Mouse (Mus musculus) layer of hippocampus, adult 2 months (tissue): Measurements from ENCODE around the gene Serpina3i. TPM values are rescaled to one million over a fixed set of nuclear protein-coding genes. Genes with fewer than 3 reads are reported as not detected.
A peak's percentile ranks its signal among the peaks of the same experiment; 100 is the strongest.
"Not testable (repeated sequence)": the region's sequence is repeated elsewhere in the genome, so short reads cannot be mapped to it uniquely, and the experiment has no call there.

ENCODE experiments used
- DNase-seq, 2 experiments: peaks; one replicate each; pipeline ENCODE4 v3.0.0; 2022; ENCODE audit warnings: low spot score in 2 of 2
- H3K27ac ChIP-seq: fragments of 200-600 bp; 2 replicates; pipeline ENCODE4 v1.8.1; 2022
- H3K4me3 ChIP-seq: fragments of 200-600 bp; 2 replicates; pipeline ENCODE4 v1.8.1; 2022; ENCODE audit warnings: mild to moderate bottlenecking
- CTCF ChIP-seq: fragments of 200-600 bp; conservative IDR thresholded peaks from 2 replicates; pipeline ENCODE4 v1.8.1; 2022; ENCODE audit warnings: antibody characterized with exemption, mild to moderate bottlenecking, moderate library complexity
- long read RNA-seq, 2 experiments: library from polyadenylated mRNA; stranded (forward); transcript quantifications; one replicate each; pipeline ENCODE4 v2.0.0; 2021; ENCODE audit warnings: borderline mapping rate in 2 of 2
- total RNA-seq, 2 experiments: library from RNA; stranded (reverse); gene quantifications; 2 replicates each; pipeline ENCODE4 v1.2.3; 2021

Serpina3i gene
- 1 to 10 TPM in 1 of 2 experiments, not detected in 1; 1.5 TPM for total RNA-seq
- long read RNA-seq, experiment 1 = 0 reads
- long read RNA-seq, experiment 2 = 0 reads

DNA sequence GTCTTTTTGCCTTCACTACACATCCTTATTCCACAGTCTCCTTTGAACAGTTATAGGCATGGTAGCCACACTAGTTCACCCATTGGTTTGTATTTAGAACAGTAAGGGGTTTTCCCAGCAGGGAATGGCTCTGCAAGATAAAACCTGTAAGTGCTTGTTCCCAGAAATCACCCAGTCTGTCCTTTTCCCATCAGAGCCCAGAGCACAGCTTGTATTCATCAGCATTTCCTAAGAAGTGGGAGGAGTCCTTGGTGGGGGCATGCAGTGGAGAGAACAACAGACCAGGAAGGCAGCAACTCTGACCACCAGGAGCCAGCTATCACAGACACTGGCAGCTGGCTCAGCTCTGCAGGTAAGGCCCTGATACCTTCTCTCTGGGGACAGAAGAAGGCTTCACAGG is at the start of gene Serpina3i:
TSS of gene Serpina3i (plus strand) at position 260 of the 400 bp plus-strand sequence.
- TF ChIP-seq CTCF = no peak
- Histone ChIP-seq H3K27ac (no peak within 1 kb of the TSS), H3K4me3 (no peak within 1 kb of the TSS)
- no peak for DNase-seq

- TF ChIP-seq CTCF = no peak
- DNase-seq = peak in 1 of 2 experiments; percentile 22
Measured at GRCm38 (mm10) chr12:104213689-104214444, 49.1 kb upstream of the Serpina3i start.

DNA sequence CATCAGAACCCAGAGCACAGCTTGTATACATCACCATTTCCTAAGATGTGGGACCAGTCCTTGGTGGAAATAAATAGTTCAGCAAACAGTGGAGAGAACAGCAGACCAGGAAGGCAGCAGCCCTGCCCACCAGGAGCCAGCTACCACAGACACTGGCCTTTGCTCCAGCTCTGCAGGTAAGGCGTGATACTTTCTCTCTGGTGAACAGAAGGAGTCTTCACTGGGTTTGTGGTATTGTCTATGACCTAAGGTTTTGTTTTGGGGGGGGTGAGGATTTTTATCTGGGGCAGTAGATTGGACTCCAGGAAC is 48.5 kb upstream of the Serpina3i start, which contains the start of gene Serpina3f:
TSS of gene Serpina3f (plus strand) at position 100 of the 309 bp plus-strand sequence.
- no peak for TF ChIP-seq CTCF
- Histone ChIP-seq H3K27ac (peak within 1 kb of the TSS; percentile 52), H3K4me3 (no peak within 1 kb of the TSS)
- no peak for DNase-seq

More at GRCm38 (mm10) chr12:104213689-104214444, 49.1 kb upstream of the Serpina3i start:
- peak overlapping the region; percentile 52 for H3K27ac ChIP-seq
- no peak overlapping the region for H3K4me3 ChIP-seq

DNA sequence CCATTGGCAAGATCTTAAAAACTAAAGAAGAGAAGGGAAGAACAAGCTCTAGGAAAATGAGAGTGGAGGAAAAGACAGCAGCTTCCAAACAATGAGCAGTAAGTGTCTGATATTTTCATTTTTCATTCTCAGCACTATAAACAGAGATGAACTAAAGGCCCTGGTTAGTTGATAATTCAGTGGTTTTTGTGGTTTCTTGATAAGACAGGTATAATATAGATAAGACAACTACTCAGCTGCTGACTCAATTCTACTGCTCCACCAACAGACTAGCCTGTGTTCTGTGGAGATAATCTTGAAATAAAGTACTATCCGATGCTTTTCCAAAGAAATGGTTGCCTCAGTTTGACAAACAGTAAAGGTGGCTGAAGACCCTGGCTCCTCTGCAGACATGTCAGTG is 47.7 kb upstream of the Serpina3i start:
- DNase-seq = no peak
- H3K27ac ChIP-seq = no peak overlapping the region
- H3K4me3 ChIP-seq = no peak overlapping the region
- TF ChIP-seq CTCF = no peak

DNA sequence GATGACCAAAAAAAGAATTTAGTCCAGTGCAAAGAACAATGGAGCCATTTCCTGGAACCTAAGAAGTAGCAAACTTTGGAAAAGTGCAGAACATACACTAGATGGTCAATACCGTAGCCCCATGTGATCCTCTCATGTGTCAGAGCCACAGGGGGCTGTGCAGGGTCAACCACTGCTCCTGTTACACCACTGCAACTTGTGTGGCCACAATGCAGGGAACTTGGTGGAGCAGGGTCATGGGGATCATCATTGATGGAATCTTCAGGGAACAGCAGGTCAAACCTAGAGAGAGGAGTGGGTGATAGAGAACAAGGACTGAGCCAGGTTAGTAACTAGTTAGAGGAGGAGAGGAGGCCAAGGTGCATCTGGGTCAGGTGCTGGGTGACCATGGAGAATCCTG is 41.3 kb upstream of the Serpina3i start:
- Histone ChIP-seq H3K4me3 (no peak overlapping the region), H3K27ac (no peak overlapping the region)
- no peak for TF ChIP-seq CTCF
- no peak for DNase-seq

DNA sequence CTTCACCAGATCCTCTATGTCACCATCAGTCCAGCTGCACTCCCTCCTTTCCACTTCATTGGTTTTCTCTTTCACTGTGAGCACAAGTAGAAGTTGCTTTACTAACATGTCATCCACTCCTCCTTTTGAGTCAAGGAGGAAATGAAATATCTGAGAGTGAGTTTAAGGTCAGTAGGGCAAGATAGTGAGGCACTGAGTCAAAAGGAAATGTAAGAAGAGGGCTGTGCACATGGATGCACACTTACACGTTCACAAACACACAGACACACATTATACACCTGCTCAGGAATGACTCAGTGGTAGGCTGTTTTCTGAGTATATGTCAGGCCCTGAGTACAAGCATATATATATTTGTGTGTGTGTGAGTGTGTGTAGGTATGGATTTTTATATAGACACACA is 39.2 kb upstream of the Serpina3i start:
- DNase-seq = no peak

GRCm38 (mm10) chr12:104224598-104225300 is 38.2 kb upstream of the Serpina3i start:
- no peak overlapping the region for H3K27ac ChIP-seq
- H3K4me3 ChIP-seq = no peak overlapping the region
- no peak for DNase-seq
- TF ChIP-seq CTCF = no peak

More for the DNA sequence above, 39.2 kb upstream of the Serpina3i start:
- TF ChIP-seq CTCF = no peak
- Histone ChIP-seq H3K27ac (no peak overlapping the region), H3K4me3 (no peak overlapping the region)

GRCm38 (mm10) chr12:104230762-104231161 is 32.2 kb upstream of the Serpina3i start:
- H3K27ac ChIP-seq = no peak overlapping the region

DNA sequence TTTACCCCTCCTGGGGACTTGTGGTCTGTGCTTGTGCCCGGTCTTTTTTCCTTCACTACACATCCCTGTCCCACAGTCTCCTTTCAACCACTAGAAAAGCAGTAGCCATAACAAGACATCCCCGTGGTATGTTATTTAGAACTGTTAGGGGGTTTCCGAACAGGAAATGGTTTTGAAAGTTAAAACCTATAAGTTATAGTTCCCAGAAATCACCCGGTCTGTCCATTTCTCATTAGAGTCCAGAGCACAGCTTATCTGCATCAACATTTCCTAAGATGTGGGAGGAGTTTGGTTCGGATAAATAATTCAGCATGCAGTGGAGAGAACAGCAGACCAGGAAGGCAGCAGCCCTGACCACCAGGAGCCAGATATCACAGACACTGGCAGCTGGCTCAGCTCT is 27.0 kb upstream of the Serpina3i start, which contains the start of gene Serpina3g:
TSS of gene Serpina3g (plus strand) at position 331 of the 400 bp plus-strand sequence.
- Histone ChIP-seq H3K4me3 (no peak within 1 kb of the TSS), H3K27ac (no peak within 1 kb of the TSS)
- DNase-seq = no peak
- TF ChIP-seq CTCF = no peak

More at GRCm38 (mm10) chr12:104230762-104231161, 32.2 kb upstream of the Serpina3i start:
- no peak for TF ChIP-seq CTCF
- DNase-seq = no peak
- no peak overlapping the region for H3K4me3 ChIP-seq

GRCm38 (mm10) chr12:104238048-104238447 is 24.9 kb upstream of the Serpina3i start:
- H3K27ac ChIP-seq, DNase-seq, H3K4me3 ChIP-seq: not testable (repeated sequence)

- H3K27ac ChIP-seq = no peak overlapping the region
- DNase-seq = no peak
- no peak for TF ChIP-seq CTCF
- H3K4me3 ChIP-seq = no peak overlapping the region
Measured at GRCm38 (mm10) chr12:104243307-104243706, 19.6 kb upstream of the Serpina3i start.

- peak; percentile 79 for TF ChIP-seq CTCF
- Histone ChIP-seq H3K4me3 (no peak overlapping the region), H3K27ac (no peak overlapping the region)
- peak; percentile 27 to 28 for DNase-seq
Measured at GRCm38 (mm10) chr12:104245092-104245491, 17.8 kb upstream of the Serpina3i start.

DNA sequence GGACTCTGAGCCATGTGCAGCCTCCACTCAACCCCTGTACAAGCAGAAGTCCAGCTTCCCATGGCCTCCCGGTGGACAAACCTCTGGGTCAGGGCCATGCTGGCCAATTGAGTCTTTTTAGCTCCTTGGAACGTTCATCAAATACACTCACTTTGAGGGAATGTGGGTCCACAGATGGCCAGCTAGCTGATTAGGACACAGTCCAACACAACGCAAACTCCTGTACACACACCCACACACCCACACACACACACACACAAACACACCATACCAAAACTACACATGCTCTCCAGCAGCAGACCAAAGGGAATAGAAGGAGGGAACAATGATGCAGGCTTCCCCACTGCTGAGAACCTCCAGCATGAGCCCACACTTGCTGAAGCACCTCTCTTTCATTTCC is 17.3 kb upstream of the Serpina3i start:
- no peak overlapping the region for H3K4me3 ChIP-seq
- peak; percentile 9 to 34 for DNase-seq
- no peak for TF ChIP-seq CTCF
- no peak overlapping the region for H3K27ac ChIP-seq

DNA sequence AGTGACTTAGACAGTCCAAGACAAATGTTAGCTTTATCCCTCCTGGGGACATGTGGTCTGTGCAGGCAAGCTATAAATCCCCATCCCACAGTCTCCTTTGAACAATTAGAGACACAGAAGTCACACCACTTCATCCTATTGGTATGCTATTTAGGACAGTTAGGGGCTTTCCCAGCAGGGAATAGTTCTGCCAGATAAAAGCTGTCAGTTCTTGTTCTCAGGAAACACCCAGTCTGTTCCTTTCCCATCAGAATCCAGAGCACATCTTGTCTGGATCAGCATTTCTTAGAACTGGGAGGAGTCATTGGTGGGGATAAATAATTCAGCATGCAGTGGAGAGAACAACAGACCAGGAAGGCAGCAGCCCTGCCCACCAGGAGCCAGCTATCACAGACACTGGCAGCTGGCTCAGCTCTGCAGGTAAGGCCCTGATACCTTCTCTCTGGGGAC is 15.3 kb upstream of the Serpina3i start:
- no peak for DNase-seq
- no peak for TF ChIP-seq CTCF

More for the DNA sequence above, 15.3 kb upstream of the Serpina3i start:
- Histone ChIP-seq H3K4me3 (no peak overlapping the region), H3K27ac (peak overlapping the region; percentile 29)
